Mouse (Mus musculus) spleen, adult 18-20 months (tissue): ENCODE data around the gene Trp53.
"Not testable (repeated sequence)": the region's sequence is repeated elsewhere in the genome, so short reads cannot be mapped to it uniquely, and the experiment has no call there.

Experiments used
- DNase-seq, 2 experiments: peaks; one replicate each; pipeline ENCODE4 v3.0.0; 2022; ENCODE audit warnings: mixed read lengths in 2 of 2

Trp53 gene

GRCm38 (mm10) chr11:69580091-69580514, at the start of gene Trp53, which contains the start of gene Wrap53:
Gene Trp53 (plus strand): TSS chr11:69580359.
Gene Wrap53 (minus strand): TSS chr11:69580255.
- DNase-seq = peak; percentile 85 to 92

DNA sequence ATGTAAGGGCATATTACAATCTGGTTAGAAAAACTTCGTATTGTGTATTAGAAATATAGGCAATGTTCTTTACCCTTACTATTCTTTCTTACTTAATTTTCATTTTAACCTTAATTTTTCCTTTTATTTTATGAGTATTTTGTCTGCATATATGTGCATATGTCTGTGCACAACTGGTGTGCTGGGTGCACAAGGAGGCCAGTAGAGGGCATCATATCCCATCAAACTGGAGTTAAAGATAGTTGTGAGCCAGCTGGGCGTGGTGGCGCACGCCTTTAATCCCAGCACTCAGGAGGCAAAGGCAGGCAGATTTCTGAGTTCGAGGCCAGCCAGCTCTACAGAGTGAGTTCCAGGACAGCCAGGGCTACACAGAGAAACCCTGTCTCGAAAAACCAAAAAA, 49.4 kb upstream of the Trp53 start:
- DNase-seq = not testable (repeated sequence)

DNA sequence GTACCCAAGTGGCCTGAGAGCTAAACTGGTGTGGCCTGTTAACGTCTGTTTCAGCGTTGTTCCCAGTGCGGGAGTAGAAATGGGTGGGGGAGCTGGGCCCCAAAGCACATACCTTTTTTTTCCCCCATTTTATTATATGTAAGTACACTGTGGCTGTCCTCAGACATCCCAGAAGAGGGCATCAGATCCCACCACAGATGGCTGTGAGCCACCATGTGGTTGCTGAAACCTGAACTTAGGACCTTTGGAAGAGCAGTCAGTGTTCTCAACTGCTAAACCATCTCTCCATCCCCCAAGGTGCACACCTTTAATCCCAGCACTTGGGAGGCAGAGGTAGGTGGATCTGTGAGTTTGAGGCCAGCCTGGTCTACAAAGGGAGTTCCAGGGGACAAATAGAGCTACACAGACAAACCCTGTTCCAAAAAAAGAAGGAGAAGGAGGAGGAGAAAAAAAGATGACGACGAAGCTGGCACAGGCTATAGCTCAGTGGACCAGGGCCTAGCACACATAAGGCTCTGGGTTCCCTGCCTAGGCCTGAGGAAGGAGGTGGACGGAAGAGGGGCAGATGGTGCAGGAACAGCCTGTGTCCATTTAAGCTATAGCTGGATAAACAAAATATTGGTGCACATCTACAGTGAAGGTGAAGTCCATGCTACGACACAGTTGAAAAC, 47.5 kb upstream of the Trp53 start:
- no peak for DNase-seq

- no peak for DNase-seq
Observed at GRCm38 (mm10) chr11:69534990-69535389, 45.2 kb upstream of the Trp53 start.

DNA sequence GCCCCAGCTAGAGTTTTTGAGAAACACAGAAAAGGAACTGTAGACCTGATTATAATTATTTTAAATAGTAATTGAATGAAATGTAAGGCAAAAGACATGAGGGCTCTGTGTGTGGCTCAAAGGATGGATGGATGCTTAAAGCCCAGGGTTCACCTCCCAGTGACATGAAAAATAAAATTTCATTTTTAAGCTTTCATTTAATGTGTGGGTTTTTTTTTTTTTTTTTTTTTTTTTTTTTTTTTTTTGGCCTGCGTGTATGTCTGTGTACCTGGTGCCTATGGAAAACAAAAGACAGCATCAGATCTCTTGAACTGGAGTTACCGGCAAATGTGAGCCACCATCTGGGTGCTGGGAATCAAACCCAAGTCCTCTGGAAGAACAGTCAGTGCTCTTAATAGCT, 39.5 kb upstream of the Trp53 start:
- DNase-seq = no peak

- not testable (repeated sequence) for DNase-seq
Observed at GRCm38 (mm10) chr11:69541741-69542140, 38.4 kb upstream of the Trp53 start.

- DNase-seq = no peak
Observed at GRCm38 (mm10) chr11:69543598-69543997, 36.6 kb upstream of the Trp53 start.

GRCm38 (mm10) chr11:69545957-69546356, 34.2 kb upstream of the Trp53 start:
- no peak for DNase-seq

DNA sequence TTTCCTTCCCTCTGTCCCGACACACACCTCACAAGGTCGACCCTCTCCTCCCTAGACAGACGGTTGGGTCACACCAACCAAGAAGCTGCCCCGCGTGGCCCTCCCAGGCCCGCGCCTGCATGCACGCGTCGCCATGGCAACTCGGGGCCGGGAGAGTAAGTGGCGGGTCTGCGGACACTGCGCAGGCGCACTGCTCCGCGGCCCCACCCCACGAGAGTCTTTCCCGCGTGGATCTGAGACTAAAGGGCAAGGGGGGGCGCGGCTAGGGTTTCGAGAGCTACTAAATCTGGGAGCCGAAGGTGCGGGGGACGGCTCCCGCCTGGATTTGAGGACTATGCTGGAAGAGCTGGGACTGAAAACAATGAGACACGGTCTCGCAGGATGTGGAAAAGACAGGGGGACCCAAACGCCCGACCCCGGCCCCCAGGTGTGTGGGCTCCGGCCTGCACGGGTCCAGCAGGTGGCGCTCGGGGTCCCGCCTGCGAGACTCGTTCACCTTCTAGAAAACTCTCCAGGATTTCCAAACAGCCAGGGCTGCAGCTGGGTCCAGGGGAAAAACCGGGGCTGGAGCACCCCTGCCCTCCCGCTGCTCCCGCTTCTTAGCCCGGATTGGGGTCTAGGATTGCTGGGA, 33.6 kb upstream of the Trp53 start:
- peak; percentile 27 to 69 for DNase-seq

- peak in 1 of 2 experiments; percentile 39 for DNase-seq
Observed at GRCm38 (mm10) chr11:69547071-69547470, 33.1 kb upstream of the Trp53 start.

DNA sequence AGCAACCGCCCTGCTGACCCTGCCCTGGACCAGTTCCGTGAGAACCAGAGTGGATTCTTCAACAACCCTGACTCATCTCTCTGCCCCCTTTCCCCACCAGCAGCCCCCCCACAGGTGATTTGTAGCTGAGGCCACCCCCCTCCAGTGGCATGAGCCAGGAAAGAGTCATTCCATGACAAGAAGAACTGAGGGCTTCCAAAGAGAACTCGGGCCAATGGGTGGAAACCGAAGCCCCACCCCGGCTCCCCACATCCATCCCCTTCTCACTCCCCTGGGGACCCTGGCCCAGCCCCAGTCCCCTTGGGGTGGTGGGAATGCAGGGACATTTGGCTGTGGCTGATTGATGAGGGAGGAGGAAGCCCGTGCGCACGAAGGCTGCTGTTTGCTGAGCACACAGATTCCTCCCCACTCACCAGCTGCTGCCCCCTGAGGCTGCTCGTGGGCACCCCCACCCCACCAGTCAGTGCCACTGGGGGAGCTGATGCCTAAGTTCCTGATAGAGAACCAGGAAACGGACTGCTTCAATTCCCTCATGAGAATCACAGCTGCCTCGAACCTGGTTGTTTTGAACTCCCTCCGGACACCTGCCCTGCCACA, 31.0 kb upstream of the Trp53 start, which contains the start of gene Dnah2:
Gene Dnah2 (minus strand): TSS at position 51 of the 597 bp plus-strand sequence.
- DNase-seq = no peak

GRCm38 (mm10) chr11:69551310-69551709, 28.8 kb upstream of the Trp53 start:
- no peak for DNase-seq

DNA sequence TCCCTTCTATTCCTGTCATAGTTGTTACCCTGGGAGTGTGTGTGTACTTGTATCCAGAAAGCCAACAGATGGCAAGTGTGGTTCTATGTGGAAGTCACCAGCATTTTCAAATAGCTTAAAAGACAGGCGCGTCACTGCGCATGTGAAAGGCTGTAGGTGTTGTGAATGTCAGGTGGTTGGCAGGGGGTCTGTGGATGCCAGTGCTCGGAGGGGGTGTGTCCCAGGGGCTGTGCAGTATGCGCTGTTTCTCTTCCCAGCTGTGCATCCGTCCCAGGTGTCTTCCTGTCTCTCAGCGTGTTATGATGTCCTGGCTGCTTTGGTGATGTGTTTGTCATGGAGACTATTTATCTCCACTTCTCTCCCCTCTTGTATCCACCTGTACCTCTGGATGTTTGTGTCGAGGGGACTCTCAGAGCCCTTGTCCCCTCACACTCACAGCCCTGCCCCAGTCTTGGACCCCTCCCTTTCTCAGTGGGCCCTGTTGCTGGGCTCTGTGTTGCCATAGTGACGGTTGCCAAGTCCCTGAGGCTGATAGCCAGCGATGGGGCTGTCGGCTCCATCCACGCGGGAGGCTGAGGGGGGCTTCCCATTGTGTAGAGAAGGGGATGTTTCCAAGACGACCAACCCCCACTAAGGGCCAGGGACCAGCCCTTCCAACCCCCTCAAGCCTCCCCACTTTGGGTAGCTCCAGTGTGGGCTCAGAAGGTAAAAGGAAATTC, 27.4 kb upstream of the Trp53 start:
- no peak for DNase-seq

- no peak for DNase-seq
Observed at GRCm38 (mm10) chr11:69553341-69553721, 26.8 kb upstream of the Trp53 start.

- DNase-seq = no peak
Observed at GRCm38 (mm10) chr11:69554539-69555140, 25.5 kb upstream of the Trp53 start.

GRCm38 (mm10) chr11:69557381-69557958, 22.7 kb upstream of the Trp53 start:
- no peak for DNase-seq

GRCm38 (mm10) chr11:69558756-69559155, 21.4 kb upstream of the Trp53 start:
- DNase-seq = no peak

DNA sequence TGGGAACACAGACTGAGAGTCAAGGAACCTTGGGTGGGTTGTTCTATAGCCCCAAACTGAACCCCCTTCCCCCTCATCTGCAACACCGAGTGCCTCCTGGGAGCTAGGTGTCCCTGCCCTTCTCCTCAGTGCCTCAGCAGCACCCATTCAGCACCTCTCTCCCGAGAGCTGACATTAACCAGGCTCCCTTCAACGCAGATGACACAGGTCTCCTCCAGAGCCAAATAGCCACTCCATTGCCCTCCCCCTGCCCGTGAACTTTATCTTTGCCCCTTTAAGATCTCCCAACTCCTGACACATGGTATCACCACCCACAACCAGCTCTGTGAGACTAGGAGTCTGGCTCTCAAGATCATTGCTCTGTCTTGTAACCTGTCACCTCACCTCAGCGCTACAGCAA, 21.0 kb upstream of the Trp53 start:
- no peak for DNase-seq

- no peak for DNase-seq
Observed at GRCm38 (mm10) chr11:69559851-69560765, 20.1 kb upstream of the Trp53 start, which contains the start of gene Efnb3. Gene Efnb3 (minus strand): TSS chr11:69560205.

- no peak for DNase-seq
Observed at GRCm38 (mm10) chr11:69560896-69561854, 19.0 kb upstream of the Trp53 start.
